Mouse (Mus musculus) lung, postnatal 0 days (tissue): ENCODE data around the gene Majin. TPM values are rescaled to one million over a fixed set of nuclear protein-coding genes. Genes with fewer than 3 reads are reported as not detected.

ENCODE experiments used
- ATAC-seq: fragments of 200-750 bp; cut with Nextera tagmentation; 2 replicates; pipeline ENCODE4 v1.8.0; 2017; ENCODE audit warnings: moderate library complexity
- DNase-seq: peaks from one replicate; pipeline ENCODE4 v3.0.0-alpha.2; 2016; ENCODE audit warnings: low spot score
- H3K27ac ChIP-seq: fragments of 300-500 bp; sonication (generic); 2 replicates; pipeline ENCODE4 v1.5.1; 2014; ENCODE audit warnings: antibody characterized with exemption, mild to moderate bottlenecking, low read length, mixed read lengths
- H3K27me3 ChIP-seq: fragments of 300-500 bp; sonication (generic); replicated peaks from 2 replicates; pipeline ENCODE4 v1.6.1; 2014; ENCODE audit warnings: low read length, mixed read lengths; ENCODE audit not compliant: insufficient read depth
- H3K36me3 ChIP-seq: fragments of 300-500 bp; sonication (generic); 2 replicates; pipeline ENCODE4 v1.6.1; 2014; ENCODE audit warnings: low read length, mixed read lengths; ENCODE audit not compliant: insufficient read depth
- H3K4me1 ChIP-seq: fragments of 300-500 bp; sonication (generic); 2 replicates; pipeline ENCODE4 v1.6.1; 2014; ENCODE audit warnings: antibody characterized with exemption, low read depth, low read length, mixed read lengths; ENCODE audit not compliant: insufficient read depth
- H3K4me2 ChIP-seq: fragments of 300-500 bp; sonication (generic); replicated peaks from 2 replicates; pipeline ENCODE4 v1.6.1; 2014; ENCODE audit warnings: low read depth, mild to moderate bottlenecking, low read length, moderate library complexity, mixed read lengths
- H3K4me3 ChIP-seq: fragments of 300-500 bp; sonication (generic); 2 replicates; pipeline ENCODE4 v1.5.1; 2014; ENCODE audit warnings: low read depth, low read length
- H3K9ac ChIP-seq: fragments of 300-500 bp; sonication (generic); replicated peaks from 2 replicates; pipeline ENCODE4 v1.6.1; 2014; ENCODE audit warnings: low read depth, mild to moderate bottlenecking
- H3K9me3 ChIP-seq: fragments of 300-500 bp; sonication (generic); 2 replicates; pipeline ENCODE4 v1.6.1; 2016; ENCODE audit warnings: low read length, mixed read lengths
- CTCF ChIP-seq: IDR thresholded peaks from 2 replicates; pipeline ENCODE4 v1.5.1; 2016; ENCODE audit warnings: antibody characterized with exemption, mild to moderate bottlenecking
- EP300 ChIP-seq: IDR thresholded peaks from 2 replicates; pipeline ENCODE4 v1.6.1; 2016; ENCODE audit warnings: antibody characterized with exemption, mild to moderate bottlenecking, control low read depth
- WGBS: fragments of 180-500 bp; shearing (Covaris S2); extraction: QIAGEN DNeasy Blood & Tissue Kit; methylation state at CpG from one replicate; pipeline ENCODE4 v1.1.7; 2014; 5-methylcytosine and 5-hydroxymethylcytosine counted together
- polyA plus RNA-seq: library from polyadenylated mRNA; unstranded; fragments of >200 nt; fragmentation: Nextera tagmentation; extraction: Ambion mirVana; gene quantifications from 2 replicates; pipeline ENCODE4 v1.2.1, GENCODE M21; 2015

Gene Majin
- polyA plus RNA-seq, 1 experiment from 2014 or later, result 0.10 TPM

DNA sequence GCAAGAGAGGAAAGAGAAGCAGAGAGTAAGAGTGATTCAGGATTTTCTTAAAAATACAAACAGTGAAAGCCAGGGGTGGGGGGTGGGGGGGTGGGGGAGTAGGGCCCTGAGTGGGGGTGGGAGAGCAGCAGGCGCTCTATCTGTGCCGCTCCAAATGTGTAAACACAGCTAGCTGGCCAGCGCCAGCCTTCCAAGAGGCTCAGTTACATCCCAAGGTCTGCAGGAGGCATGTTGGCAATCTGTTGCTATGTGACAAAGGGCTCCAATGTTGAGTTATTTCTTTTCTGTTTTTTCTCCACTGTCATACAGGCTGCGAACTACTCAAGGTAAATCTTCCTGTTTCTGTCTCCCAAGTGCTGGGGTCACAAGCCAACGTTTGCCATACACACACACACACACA is 9.4 kb upstream of the Majin start:
- Histone ChIP-seq H3K4me2 (no peak overlapping the region), H3K27me3 (no peaks in the 10 kb centered on the region), H3K9me3 (no peaks in the 10 kb centered on the region), H3K27ac (no peak overlapping the region), H3K36me3 (no peaks in the 10 kb centered on the region), H3K9ac (no peak overlapping the region), H3K4me3 (no peak overlapping the region), H3K4me1 (no peaks in the 10 kb centered on the region)
- no peak for TF ChIP-seq EP300
- no peak for TF ChIP-seq CTCF
- 20% methylated on average over 4 of the region's 5 CpGs for WGBS
- ATAC-seq, result no peak
- DNase-seq, result no peak

DNA sequence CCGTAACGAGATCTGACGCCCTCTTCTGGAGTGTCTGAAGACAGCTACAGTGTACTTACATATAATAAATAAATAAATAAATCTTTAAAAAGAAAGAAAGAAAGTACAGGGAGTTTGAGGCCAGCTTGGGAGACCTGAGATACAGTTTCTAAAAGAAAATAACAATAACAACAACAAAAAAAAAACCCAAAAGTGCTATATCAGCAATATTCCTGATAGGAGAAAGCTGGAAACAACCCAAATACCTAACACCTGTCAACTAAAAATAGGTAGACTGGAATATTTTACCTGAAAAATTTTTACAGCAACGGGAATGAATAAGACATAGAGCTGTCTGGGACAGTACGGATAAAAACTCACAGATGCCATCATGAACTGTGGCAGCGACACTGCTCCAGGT is 5.4 kb upstream of the Majin start:
- H3K9me3 ChIP-seq, result no peaks in the 10 kb centered on the region
- H3K4me3 ChIP-seq, result no peak overlapping the region
- DNase-seq, result no peak
- 95% methylated on average over 4 of the region's 6 CpGs for WGBS
- ATAC-seq, result no peak
- no peak overlapping the region for H3K9ac ChIP-seq
- H3K27me3 ChIP-seq, result no peaks in the 10 kb centered on the region
- no peaks in the 10 kb centered on the region for H3K4me1 ChIP-seq
- no peaks in the 10 kb centered on the region for H3K36me3 ChIP-seq
- H3K4me2 ChIP-seq, result no peak overlapping the region
- TF ChIP-seq EP300 (no peak), CTCF (no peak)
- H3K27ac ChIP-seq, result no peak overlapping the region

DNA sequence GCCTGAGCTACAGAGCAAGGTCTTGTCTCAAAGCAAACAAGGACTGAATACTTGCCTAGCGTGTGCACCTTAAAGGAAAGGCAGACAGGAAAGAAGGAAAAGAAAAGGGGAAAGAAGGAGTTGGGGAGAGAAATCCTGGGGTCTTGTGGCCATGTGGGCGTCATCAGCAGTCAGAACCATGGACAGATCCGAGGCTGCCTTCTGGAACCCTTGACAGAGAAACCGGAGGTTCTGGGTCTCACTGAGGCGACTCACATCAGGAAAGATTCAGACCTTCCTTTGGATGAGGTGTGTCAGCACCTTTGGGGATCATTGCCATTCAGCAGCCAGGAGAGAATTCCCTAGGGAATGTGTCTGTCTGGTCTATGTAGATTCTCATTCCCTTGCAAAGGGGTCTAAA is 2.6 kb upstream of the Majin start:
- DNase-seq (no peak), ATAC-seq (no peak)
- TF ChIP-seq EP300 (no peak), CTCF (no peak)
- H3K9me3 ChIP-seq, result no peaks in the 10 kb centered on the region
- no peaks in the 10 kb centered on the region for H3K36me3 ChIP-seq
- no peak overlapping the region for H3K4me2 ChIP-seq
- no peaks in the 10 kb centered on the region for H3K4me1 ChIP-seq
- H3K9ac ChIP-seq, result no peak overlapping the region
- H3K27ac ChIP-seq, result no peak overlapping the region
- no peaks in the 10 kb centered on the region for H3K27me3 ChIP-seq
- no peak overlapping the region for H3K4me3 ChIP-seq
- whole genome bisulfite sequencing, result 12% methylated on average over 5 of the region's 5 CpGs

DNA sequence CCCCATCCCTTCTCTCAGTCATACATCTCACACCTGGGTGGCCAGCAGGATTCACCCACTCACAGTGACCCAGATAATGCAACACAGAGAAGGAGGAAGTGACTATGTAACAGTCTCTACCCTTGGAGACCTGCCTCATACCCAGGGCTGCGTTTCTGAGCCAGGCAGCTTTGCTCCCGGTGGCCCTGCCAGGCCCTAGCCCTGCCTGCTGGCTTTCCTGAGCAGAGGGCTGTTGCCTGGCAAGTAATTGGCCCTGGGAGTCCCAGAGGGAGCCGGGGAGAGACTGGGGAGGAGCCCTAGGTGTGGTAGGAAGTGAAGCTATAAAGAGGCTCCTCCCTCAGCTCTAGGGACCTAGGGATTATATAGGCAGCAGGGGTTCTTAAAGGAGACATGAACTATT is 1.7 kb upstream of the Majin start:
- TF ChIP-seq EP300, result no peak
- no peak for TF ChIP-seq CTCF
- Histone ChIP-seq H3K9ac (no peak overlapping the region), H3K4me1 (no peaks in the 10 kb centered on the region), H3K4me3 (no peak overlapping the region), H3K4me2 (no peak overlapping the region), H3K27ac (no peak overlapping the region), H3K36me3 (no peaks in the 10 kb centered on the region), H3K9me3 (no peaks in the 10 kb centered on the region), H3K27me3 (no peaks in the 10 kb centered on the region)
- 13% methylated on average over 3 of the region's 3 CpGs for WGBS
- DNase-seq (no peak), ATAC-seq (no peak)

DNA sequence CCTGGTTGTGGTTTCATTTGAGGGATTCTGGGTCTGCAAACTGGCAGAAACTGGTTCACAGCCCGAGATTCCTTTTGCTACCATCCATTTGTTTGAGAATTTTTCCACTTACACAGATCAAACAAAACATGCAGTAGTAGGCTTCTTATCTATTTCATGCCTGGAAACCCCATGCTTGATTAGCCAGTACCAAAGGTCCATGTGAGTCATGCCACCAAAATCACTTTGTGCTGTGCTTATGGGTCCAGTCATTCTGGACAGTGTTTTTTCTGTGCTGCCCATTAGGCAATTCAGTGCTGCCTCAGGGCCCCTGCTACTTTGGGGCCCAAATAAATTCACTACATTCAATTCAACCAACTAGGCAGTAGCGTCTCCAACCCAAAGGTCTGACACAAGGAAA is 20.1 kb downstream of the Majin start:
- DNase-seq, result no peak
- Histone ChIP-seq H3K27me3 (no peaks in the 10 kb centered on the region), H3K4me1 (no peaks in the 10 kb centered on the region), H3K4me2 (no peak overlapping the region), H3K4me3 (no peak overlapping the region), H3K9ac (no peak overlapping the region), H3K36me3 (no peaks in the 10 kb centered on the region), H3K9me3 (no peaks in the 10 kb centered on the region), H3K27ac (no peak overlapping the region)
- TF ChIP-seq EP300 (no peak), CTCF (no peak)
- no peak for ATAC-seq
- 67% methylated on average over 2 of the region's 2 CpGs for WGBS

DNA sequence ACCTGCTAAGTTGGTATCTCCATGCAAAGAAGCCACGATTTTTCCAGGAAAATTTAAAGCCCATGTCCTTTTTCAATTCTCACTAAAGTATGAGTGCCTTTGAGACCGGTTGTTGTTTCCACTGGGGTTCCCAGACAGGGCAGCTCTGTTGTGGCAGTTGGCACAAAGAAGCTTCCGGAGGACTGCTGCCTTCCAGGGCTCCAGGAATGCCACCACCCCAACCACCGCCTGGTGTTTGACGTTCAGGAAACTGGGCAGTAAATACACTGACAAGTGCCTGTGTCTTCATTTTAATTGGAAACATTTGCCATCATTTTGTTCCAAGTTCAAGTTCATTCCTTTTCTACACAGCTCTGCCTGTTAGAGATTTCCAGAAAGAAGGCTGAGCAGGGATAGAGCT is 22.5 kb downstream of the Majin start:
- ATAC-seq, result no peak
- TF ChIP-seq CTCF (no peak), EP300 (0 out of 2 replicates have a peak, but pooled peaks have one; percentile 21)

DNA sequence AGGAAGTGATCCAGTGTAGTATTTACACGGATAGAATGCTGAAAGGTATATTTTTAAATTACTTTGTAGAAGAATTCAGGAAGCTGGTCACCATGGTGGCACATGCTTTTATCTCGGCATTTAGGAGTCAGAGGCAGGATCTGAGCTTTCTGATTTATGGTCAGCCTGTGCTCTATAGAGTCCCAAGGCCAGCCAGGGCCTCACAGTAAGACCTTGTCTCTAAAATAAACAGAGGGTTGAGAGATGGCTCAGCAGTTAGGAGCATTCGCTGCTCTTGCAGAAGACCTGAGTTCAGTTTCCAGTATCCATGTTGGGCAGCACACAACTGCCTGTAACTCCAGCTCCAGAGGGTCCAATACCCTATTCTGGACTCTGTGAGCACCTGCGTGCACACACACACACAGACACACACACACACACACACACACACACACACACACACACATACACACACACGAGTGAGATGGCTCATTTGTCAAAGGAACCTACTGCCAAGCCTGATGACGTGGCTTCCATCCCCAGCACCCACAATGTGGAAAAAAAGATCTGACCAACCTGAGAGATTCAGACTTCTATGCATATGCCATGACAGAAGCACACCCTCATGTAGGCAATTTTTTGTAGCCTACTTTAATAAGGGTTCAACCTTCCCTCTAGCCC is 32.0 kb downstream of the Majin start:
- TF ChIP-seq EP300, result no peak
- no peak for TF ChIP-seq CTCF
- H3K9ac ChIP-seq, result no peak overlapping the region
- H3K4me2 ChIP-seq, result no peak overlapping the region
- WGBS, result 46% methylated on average over 6 of the region's 6 CpGs
- H3K36me3 ChIP-seq, result no peaks in the 10 kb centered on the region
- no peaks in the 10 kb centered on the region for H3K27me3 ChIP-seq
- H3K4me1 ChIP-seq, result no peaks in the 10 kb centered on the region
- H3K27ac ChIP-seq, result no peak overlapping the region
- ATAC-seq, result no peak
- H3K9me3 ChIP-seq, result no peaks in the 10 kb centered on the region
- DNase-seq, result no peak
- H3K4me3 ChIP-seq, result no peak overlapping the region

More for the DNA sequence above, 22.5 kb downstream of the Majin start:
- Histone ChIP-seq H3K4me2 (no peak overlapping the region), H3K4me3 (no peak overlapping the region), H3K27me3 (no peaks in the 10 kb centered on the region), H3K9ac (no peak overlapping the region), H3K9me3 (no peaks in the 10 kb centered on the region), H3K4me1 (no peaks in the 10 kb centered on the region), H3K36me3 (no peaks in the 10 kb centered on the region), H3K27ac (no peak overlapping the region)
- 57% methylated on average over 5 of the region's 5 CpGs for whole genome bisulfite sequencing
- DNase-seq, result peak; percentile 11
